Mouse (Mus musculus) thymus, postnatal 14 days (tissue): ENCODE measurements around the gene Gm498.

Experiments used
- DNase-seq: peaks from one replicate; pipeline ENCODE4 v3.0.0; 2021

The Gm498 gene

DNA sequence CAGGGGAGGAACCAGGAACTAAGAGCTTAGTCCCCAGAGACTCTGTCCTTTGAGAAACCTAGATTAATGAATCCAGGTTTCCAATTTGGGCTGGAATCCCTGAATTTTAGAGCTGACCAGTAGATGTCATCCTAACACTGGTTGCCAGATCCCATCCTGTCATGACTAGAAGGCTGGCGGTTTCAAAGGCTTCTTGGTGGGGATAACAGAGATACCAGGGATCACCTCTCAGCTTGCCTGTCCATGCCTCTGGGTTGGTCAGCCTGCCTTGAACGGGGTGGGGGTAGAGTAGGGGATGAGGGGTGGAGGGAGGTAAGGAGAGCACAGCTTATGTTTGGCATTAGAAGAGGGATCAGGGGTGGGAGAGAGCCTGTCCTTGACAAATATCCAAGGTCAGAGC, 34.0 kb downstream of the Gm498 start:
- DNase-seq = no peak

DNA sequence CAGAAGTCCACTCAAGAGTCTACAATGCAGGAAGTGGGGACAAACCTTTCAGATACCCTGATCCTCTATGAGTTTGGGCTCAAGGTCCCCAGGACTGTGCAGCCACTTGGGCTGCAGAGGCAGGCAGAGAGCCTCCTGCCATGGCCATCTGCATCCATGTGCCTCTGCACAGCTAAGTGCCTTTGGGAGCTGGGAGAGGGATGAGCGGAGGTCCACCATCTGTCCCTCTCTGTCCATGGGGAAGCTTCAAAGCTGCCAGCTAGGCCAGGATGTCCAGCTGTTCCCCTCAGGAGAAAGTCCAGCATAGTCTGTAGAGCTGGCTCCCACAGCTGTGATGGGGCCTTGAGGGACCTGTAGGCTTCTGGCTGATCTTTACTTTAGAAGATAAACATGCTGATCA, 38.5 kb downstream of the Gm498 start:
- no peak for DNase-seq

DNA sequence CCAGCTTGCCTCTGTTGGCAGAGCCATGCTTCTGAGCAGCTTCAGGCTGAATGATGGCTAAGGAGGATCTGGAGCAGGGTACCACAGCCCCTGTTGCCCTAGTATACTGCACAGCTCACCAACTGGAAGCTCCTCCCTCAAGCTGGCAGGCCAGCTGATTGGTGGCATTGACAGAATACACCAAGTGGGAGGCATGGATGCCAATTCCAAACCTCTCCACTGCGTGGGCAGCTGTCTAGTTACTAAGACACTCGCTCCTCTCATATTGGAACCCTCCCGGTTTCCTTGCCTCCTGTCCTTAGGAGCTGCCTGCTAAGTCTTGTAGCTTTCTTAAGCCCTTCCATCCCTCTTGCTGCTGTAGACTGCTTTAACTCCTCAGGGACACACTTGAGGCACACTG, 39.0 kb downstream of the Gm498 start:
- no peak for DNase-seq

DNA sequence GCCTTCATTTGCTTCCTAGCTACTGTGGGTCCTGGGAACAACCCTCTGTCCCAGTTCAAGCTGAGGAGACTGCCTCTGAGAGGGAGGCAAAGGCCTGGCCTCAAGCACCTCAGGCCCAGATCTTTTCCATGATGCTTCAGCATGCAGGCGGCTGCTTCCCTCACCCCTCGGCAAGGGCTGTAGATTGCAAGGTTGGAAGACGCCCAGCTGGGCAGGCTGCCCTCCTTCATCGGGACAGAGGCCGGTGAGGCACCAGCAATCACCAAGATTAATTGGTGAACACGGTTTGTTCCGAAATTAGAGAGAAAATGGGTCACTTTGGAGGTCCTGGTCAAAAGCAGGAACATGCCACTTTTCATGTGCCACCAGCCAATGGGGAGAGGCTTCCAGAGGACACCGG, 47.0 kb downstream of the Gm498 start:
- no peak for DNase-seq

DNA sequence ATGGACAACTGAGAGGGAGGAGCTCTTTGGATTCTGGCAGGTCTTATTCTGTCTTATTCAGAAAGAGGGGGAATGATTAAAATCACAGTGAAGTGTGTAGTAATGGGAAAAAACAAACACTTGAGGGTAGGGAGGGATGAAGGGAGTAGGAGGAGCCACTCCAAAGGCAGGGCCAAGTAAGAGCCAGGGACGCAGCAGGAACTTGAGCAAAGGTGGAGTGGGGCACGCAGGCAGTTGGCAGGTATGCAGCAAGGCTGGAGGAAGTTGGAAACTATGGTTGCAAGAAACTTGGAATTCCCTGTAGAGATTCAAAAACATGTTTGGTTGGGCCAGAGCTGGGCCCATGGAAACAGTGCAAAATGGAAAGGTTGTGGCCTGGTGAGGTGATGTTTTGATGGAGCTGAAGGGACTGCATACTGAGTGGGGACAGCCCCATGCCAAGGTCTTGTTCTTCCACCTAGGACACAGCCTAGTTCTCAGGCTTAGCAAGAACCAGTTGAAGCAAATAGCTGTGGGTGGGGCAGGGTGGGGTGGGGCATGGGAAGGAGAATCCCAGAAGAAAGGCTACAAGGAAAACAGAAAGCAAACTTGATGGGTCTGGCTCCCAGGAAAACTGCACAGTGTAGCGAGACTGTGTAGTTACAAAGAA, 52.5 kb downstream of the Gm498 start:
- no peak for DNase-seq

DNA sequence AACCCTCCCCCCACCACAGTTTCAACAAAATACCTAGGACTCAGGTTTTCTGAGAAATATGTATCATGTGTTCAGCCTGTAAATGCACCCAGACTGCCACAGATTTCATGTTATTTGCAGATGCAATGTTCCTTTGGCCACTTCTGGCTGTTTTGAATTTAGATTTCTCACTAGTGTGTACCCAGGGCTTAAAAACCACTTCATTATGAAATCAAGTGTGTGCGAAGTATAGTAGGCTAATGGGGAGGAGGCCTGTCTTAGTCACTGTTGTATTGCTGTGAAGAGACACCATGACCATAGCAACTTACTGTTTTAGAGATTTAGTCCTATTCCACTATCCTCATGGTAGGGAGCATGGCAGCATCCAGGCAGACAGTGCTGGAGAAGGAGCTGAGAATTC, 63.3 kb downstream of the Gm498 start:
- no peak for DNase-seq

DNA sequence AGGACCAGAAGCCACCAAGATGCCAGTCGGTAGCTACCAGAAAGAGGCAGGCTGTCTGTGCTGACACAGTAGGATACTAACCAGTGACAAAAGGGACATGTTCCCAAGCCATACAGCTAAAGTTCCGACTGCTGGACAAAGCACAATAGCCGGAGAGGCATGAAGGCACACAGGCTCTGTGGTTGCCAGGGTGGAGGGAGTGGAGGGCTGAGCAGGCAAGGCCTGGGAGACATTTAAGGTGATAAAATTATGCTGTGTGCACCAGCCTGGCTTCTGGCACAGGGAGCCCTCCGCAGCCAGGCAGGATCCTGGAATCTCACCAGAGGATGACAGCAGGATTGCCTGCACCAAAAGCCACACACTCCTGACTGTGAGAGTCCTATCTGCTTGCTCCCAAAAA, 72.0 kb downstream of the Gm498 start:
- no peak for DNase-seq

DNA sequence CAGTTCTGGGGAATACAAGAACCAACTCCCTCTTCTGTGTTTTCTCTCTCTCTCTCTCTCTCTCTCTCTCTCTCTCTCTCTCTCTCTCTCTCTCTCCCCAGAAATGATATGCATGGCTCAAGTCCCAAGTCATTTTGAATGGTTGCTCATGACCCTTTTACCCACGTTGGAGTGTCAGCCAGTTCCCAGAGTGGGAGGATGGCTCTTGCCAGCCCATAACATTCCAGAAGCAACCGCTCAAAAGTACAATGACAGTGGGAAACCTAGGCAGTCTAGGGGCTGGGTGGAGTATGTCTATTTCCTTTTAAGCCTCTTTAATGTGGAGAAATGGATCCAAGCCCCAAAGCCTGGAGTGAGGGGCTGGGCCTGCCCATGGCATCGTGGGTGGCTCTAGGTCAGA, 72.8 kb downstream of the Gm498 start:
- DNase-seq = no peak

DNA sequence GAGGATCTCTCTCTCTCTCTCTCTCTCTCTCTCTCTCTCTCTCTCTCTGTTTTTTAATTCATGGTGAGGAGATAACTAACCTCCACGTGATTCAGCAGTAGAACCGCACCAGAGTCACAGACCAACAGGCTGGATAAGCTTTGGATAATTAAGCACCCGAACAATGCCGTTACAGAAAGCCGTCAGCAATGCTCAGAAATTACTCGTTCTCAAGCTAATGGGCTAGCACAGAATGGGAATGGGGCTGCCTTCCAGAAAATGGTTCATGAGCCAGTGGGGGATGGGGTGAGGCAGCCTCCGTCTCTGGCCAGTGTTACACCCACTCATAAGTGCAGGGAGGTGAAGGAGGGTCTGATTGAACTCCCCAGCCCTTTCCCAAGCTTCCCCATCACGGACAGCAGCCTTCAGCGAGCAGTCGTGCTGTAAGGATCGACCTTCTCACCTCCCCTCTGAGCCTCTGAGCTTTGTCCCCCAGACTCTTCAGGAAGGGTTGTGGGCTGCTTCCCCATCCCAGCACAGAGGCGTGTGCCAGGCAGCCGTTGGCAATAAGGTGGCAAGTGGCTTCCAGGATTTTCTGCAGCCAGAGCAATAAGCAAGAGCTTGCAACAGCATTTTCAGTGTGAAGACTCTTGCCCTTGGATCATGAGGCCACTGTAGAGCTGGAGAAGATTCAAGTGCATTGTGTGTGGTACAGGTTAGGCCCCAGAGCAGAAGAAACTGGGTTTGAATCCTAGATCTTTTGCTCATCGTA, 76.5 kb downstream of the Gm498 start:
- no peak for DNase-seq

DNA sequence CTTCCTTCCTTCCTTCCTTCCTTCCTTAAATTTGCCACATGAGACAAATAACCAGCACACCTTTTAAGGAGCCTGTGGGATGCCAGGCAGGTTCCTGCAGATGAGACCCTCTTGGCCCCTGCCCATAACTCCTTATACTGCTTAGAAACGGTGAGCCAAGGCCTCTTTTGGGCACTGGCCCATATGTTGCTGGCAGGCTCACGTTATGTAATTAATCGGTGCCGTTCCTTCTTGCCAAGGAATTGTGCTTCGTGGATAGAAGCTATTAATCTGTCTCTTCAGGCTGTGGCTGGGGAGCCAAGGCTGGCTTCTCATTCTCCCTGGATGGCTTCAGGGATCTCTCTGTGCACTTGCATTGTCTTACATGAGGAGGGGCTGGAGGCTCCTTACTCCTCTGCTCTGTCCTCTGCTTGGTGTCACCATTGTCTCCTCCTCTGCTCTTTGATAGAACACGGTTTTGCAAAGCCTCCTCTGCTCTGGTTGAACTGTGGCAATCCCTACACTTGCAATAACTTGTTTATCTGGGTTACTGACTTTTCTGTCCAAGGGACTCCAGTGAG, 77.9 kb downstream of the Gm498 start:
- DNase-seq = no peak
